Mouse (Mus musculus) embryonic fibroblast, embryonic 13.5 days (primary cell): ENCODE measurements around the gene Wfdc3.

Experiments
- CTCF ChIP-seq: IDR thresholded peaks from 2 replicates; pipeline ENCODE4 v1.5.1; 2011; ENCODE audit warnings: mild to moderate bottlenecking, control low read depth, low read length, moderate library complexity, borderline replicate concordance; ENCODE audit not compliant: insufficient read depth
- POLR2A ChIP-seq: IDR thresholded peaks from 2 replicates; pipeline ENCODE4 v1.6.1; 2011; ENCODE audit warnings: low read depth, mild to moderate bottlenecking, control low read depth, low read length, moderate library complexity

GRCm38 (mm10) chr2:164748191-164748590, 2.5 kb upstream of the Wfdc3 start:
- TF ChIP-seq CTCF (no peak), POLR2A (no peak)
